Mouse (Mus musculus): ENCODE results near the gene Pip5kl1.

DNA sequence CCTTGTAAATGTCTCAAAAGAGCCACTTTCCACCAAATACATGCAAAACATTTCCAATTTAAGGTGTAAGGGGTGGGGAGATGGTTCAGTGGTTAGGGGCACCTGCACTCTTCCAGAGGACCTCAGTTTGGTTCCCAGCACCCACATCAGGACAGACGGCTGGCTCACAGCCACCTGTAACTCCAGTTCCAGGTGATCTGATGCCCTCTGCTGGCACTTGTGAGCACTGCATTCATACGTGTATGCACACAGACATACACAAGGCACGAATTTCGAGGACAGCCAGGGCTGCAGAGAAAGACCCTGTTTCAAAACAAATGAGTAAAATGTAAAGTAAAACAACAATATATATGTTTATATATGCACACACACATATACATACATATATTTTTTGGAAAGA is 43.0 kb downstream of the Pip5kl1 start:
- TF ChIP-seq POLR2A (IDR thresholded peaks at IDR 0.05; ENCODE audit: insufficient read depth, low read depth, low read length): no peak
- 0 out of 2 replicates have a peak, but pooled peaks have one; percentile 24 for TF ChIP-seq EP300 (IDR thresholded peaks at IDR 0.05; ENCODE audit: insufficient read depth, low read depth, low read length)

Measured in heart, adult 2 months (tissue).